Mouse (Mus musculus): ENCODE results near the gene St7l.

GRCm38 (mm10) chr3:104942682-104943081, 78.9 kb downstream of the St7l start:
- TF ChIP-seq CTCF (conservative IDR thresholded peaks at IDR 0.05; ENCODE audit: low read length) (no peak), NANOG (IDR thresholded peaks at IDR 0.05; ENCODE audit: borderline replicate concordance, low read length) (no peak), POU5F1 (IDR thresholded peaks at IDR 0.05; ENCODE audit: borderline replicate concordance, low read length) (no peak)
